Mouse (Mus musculus) ES-E14 (cell line): ENCODE results near the gene Atpaf2.

Experiments used
- HCFC1 ChIP-seq: IDR thresholded peaks from 2 replicates; pipeline ENCODE4 v1.6.1; 2012; ENCODE audit warnings: low read length, inconsistent platforms, borderline replicate concordance; ENCODE audit not compliant: insufficient read depth
- MAFK ChIP-seq: IDR thresholded peaks from 2 replicates; pipeline ENCODE4 v1.6.1; 2014; ENCODE audit warnings: mild to moderate bottlenecking, low read depth, low read length, inconsistent platforms; ENCODE audit not compliant: insufficient read depth

GRCm38 (mm10) chr11:60444007-60444406 is 25.8 kb upstream of the Atpaf2 start:
- TF ChIP-seq HCFC1 = no peak
- no peak for TF ChIP-seq MAFK
